Mouse (Mus musculus) lung, embryonic 16.5 days (tissue): ENCODE measurements around the gene Mfsd11. TPM values are rescaled to one million over a fixed set of nuclear protein-coding genes. Genes with fewer than 3 reads are reported as not detected.
"Not testable (repeated sequence)": the region's sequence is repeated elsewhere in the genome, so short reads cannot be mapped to it uniquely, and the experiment has no call there.

Source experiments
- ATAC-seq: fragments of 200-750 bp; cut with Nextera tagmentation; 2 replicates; pipeline ENCODE4 v1.8.0; 2017; ENCODE audit warnings: low read depth, mild to moderate bottlenecking, moderate library complexity
- H3K27ac ChIP-seq: fragments of 300-500 bp; sonication (generic); 2 replicates; pipeline ENCODE4 v1.5.1; 2014; ENCODE audit warnings: mild to moderate bottlenecking, control low read depth, low read length
- H3K27me3 ChIP-seq: fragments of 300-500 bp; sonication (generic); 2 replicates; pipeline ENCODE4 v1.6.1; 2014; ENCODE audit warnings: low read depth, low read length, mixed read lengths; ENCODE audit not compliant: control insufficient read depth, insufficient read depth
- H3K36me3 ChIP-seq: fragments of 300-500 bp; sonication (generic); 2 replicates; pipeline ENCODE4 v1.6.1; 2014; ENCODE audit warnings: low read length; ENCODE audit not compliant: control insufficient read depth, insufficient read depth
- H3K4me1 ChIP-seq: fragments of 300-500 bp; sonication (generic); replicated peaks from 2 replicates; pipeline ENCODE4 v1.6.1; 2014; ENCODE audit warnings: low read length, mixed read lengths; ENCODE audit not compliant: control insufficient read depth, insufficient read depth
- H3K4me2 ChIP-seq: fragments of 300-500 bp; sonication (generic); 2 replicates; pipeline ENCODE4 v1.6.1; 2014; ENCODE audit warnings: low read depth, low read length, control low read depth
- H3K4me3 ChIP-seq: fragments of 300-500 bp; sonication (generic); 2 replicates; pipeline ENCODE4 v1.5.1; 2014; ENCODE audit warnings: mild to moderate bottlenecking, low read length, control low read depth
- H3K9ac ChIP-seq: fragments of 300-500 bp; sonication (generic); 2 replicates; pipeline ENCODE4 v1.6.1; 2014; ENCODE audit warnings: low read length, control low read depth
- H3K9me3 ChIP-seq: fragments of 300-500 bp; sonication (generic); 2 replicates; pipeline ENCODE4 v1.6.1; 2016; ENCODE audit warnings: low read length; ENCODE audit not compliant: control insufficient read depth
- WGBS: fragments of 180-500 bp; shearing (Covaris S2); extraction: QIAGEN DNeasy Blood & Tissue Kit; methylation state at CpG from one replicate; pipeline ENCODE4 v1.1.7; 2014; 5-methylcytosine and 5-hydroxymethylcytosine counted together
- polyA plus RNA-seq: library from polyadenylated mRNA; unstranded; fragments of >200 nt; fragmentation: Nextera tagmentation; extraction: Ambion mirVana; gene quantifications from 2 replicates; pipeline ENCODE4 v1.2.1, GENCODE M21; 2015

The Mfsd11 gene
- polyA plus RNA-seq, 1 experiment from 2014 or later = 36.6 TPM

GRCm38 (mm10) chr11:116818722-116819121 lies 33.5 kb upstream of the Mfsd11 start:
- Histone ChIP-seq H3K27me3 (no peaks in the 10 kb centered on the region), H3K4me1 (peaks cover 44% of the 10 kb centered on the region), H3K9me3 (no peaks in the 10 kb centered on the region), H3K36me3 (no peaks in the 10 kb centered on the region), H3K4me3 (no peak overlapping the region), H3K4me2 (no peak overlapping the region), H3K9ac (no peak overlapping the region), H3K27ac (no peak overlapping the region)
- ATAC-seq = no peak
- WGBS = 41% methylated on average over 8 of the region's 8 CpGs

- 79% methylated on average over 5 of the region's 5 CpGs for WGBS
- Histone ChIP-seq H3K27me3 (no peaks in the 10 kb centered on the region), H3K9me3 (no peaks in the 10 kb centered on the region), H3K4me3 (no peak overlapping the region), H3K36me3 (no peaks in the 10 kb centered on the region), H3K4me2 (no peak overlapping the region), H3K27ac (peak overlapping the region; percentile 59; the same call in 1 of the 2 replicates), H3K4me1 (peaks cover 30% of the 10 kb centered on the region), H3K9ac (no peak overlapping the region)
- ATAC-seq = no peak
Measured at GRCm38 (mm10) chr11:116819932-116820593, 32.2 kb upstream of the Mfsd11 start.

DNA sequence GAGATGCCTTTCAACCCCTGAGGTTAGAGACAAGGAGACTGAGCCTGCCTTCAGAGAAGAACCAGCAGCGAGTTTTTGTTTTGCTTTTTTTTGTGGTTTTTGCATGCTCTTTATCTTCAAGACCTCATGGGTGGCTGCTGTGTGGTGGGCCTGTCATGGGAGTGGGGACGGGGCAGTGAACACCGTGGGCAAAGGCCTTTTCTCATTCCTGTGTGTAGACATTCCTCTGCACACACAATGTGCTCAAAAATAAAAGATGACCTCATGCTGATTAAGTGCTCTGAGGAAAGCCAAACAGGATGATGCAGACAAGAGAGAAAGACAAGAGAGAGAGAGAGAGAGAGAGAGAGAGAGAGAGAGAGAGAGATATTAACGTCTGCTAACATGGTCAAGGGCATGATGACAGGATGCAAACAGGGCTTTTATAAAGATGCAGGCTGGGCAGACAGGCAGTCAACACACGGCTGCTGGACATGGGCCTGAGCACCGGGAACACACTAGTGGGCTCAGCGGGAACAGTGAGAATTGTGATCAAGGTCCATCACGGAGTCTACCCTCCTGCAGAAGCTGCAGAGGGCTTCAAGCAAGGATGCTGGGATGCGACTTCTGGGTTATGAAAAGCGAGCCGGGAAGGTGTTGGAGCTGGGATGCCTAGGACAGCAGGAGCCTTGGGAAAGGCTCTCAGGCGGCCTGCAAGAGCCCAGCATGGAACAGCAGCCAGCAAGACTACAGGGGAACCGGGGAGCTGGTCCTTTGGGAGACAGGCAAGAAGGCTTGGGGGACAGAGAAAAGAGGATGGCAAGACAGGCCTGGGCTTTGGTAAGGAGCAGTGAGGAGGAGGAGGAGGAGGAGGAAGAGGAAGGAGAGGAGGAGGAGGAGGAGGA lies 30.9 kb upstream of the Mfsd11 start:
- peak overlapping the region; percentile 47 for H3K9ac ChIP-seq
- 55% methylated on average over 13 of the region's 13 CpGs for WGBS

GRCm38 (mm10) chr11:116822215-116822614 lies 30.0 kb upstream of the Mfsd11 start:
- Histone ChIP-seq H3K27ac (0 out of 2 replicates have a peak overlapping the region, but pooled peaks have one; percentile 30), H3K4me1 (peaks cover 38% of the 10 kb centered on the region), H3K4me3 (no peak overlapping the region), H3K9ac (no peak overlapping the region), H3K4me2 (no peak overlapping the region), H3K36me3 (no peaks in the 10 kb centered on the region), H3K9me3 (no peaks in the 10 kb centered on the region), H3K27me3 (no peaks in the 10 kb centered on the region)
- ATAC-seq = no peak
- WGBS = 50% methylated on average over 10 of the region's 10 CpGs

More for the DNA sequence above, 30.9 kb upstream of the Mfsd11 start:
- Histone ChIP-seq H3K9me3 (no peaks in the 10 kb centered on the region), H3K27me3 (no peaks in the 10 kb centered on the region), H3K4me3 (no peak overlapping the region), H3K27ac (peak overlapping the region; percentile 66), H3K36me3 (no peaks in the 10 kb centered on the region), H3K4me2 (no peak overlapping the region), H3K4me1 (peaks cover 29% of the 10 kb centered on the region)
- peak; percentile 57 for ATAC-seq

DNA sequence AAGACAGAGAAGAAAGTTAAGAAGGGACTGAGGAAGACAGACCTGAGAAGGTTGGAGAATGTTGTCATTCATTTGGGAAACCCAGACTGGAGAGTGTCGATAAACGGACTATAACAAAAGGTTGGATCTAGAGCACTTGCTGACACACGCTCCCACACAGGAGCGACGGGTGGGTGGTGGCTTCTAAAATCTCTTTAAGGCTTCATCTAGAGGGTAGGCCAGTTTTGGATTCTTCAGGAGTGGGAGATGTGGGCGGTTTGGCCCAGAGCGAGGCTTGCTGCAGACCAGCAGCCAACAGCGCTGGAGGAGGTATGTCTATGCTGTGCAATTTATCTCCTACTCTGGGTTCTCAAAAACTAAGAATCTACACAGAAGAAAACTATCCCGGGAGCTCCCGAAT lies 29.6 kb upstream of the Mfsd11 start:
- Histone ChIP-seq H3K4me2 (no peak overlapping the region), H3K9ac (no peak overlapping the region), H3K27ac (0 out of 2 replicates have a peak overlapping the region, but pooled peaks have one; percentile 30), H3K9me3 (no peaks in the 10 kb centered on the region), H3K27me3 (no peaks in the 10 kb centered on the region), H3K4me1 (peaks cover 41% of the 10 kb centered on the region), H3K36me3 (no peaks in the 10 kb centered on the region), H3K4me3 (no peak overlapping the region)
- ATAC-seq = no peak
- 81% methylated on average over 10 of the region's 10 CpGs for WGBS

DNA sequence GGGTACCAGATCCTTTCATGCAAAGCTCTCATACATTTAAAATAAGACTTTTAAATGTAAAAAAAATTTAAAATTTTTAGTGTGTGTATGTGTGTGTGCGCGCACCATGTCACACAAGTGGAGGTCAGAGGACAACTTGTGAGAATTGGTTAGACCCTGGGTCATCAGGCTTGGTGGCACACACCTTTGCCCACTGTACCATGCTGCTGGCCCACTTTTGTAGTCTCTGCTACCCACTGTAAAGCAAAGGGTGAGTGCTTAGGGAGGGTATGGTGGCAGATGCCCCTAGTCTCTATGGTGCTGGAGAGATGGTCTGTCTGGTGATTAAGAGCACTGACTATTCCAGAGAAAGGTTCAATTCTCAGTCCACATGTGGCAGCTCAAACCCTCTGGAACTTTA lies 29.0 kb upstream of the Mfsd11 start:
- H3K36me3 ChIP-seq = no peaks in the 10 kb centered on the region
- no peak overlapping the region for H3K9ac ChIP-seq
- no peak for ATAC-seq
- H3K27ac ChIP-seq = no peak overlapping the region
- no peak overlapping the region for H3K4me3 ChIP-seq
- no peaks in the 10 kb centered on the region for H3K9me3 ChIP-seq
- peaks cover 44% of the 10 kb centered on the region for H3K4me1 ChIP-seq
- H3K27me3 ChIP-seq = no peaks in the 10 kb centered on the region
- H3K4me2 ChIP-seq = no peak overlapping the region
- WGBS = 96% methylated on average over 2 of the region's 2 CpGs

- H3K27ac ChIP-seq, H3K9me3 ChIP-seq, H3K27me3 ChIP-seq, ATAC-seq, H3K36me3 ChIP-seq, H3K9ac ChIP-seq, H3K4me2 ChIP-seq, H3K4me3 ChIP-seq: not testable (repeated sequence)
- WGBS = 94% methylated on average over 10 of the region's 10 CpGs
- H3K4me1 ChIP-seq = peaks cover 44% of the 10 kb centered on the region
Measured at GRCm38 (mm10) chr11:116823885-116824284, 28.4 kb upstream of the Mfsd11 start.

- Histone ChIP-seq H3K9me3 (no peaks in the 10 kb centered on the region), H3K4me2 (no peak overlapping the region), H3K4me3 (no peak overlapping the region), H3K27ac (0 out of 2 replicates have a peak overlapping the region, but pooled peaks have one; percentile 1), H3K27me3 (no peaks in the 10 kb centered on the region), H3K4me1 (peaks cover 40% of the 10 kb centered on the region), H3K36me3 (no peaks in the 10 kb centered on the region), H3K9ac (no peak overlapping the region)
- no peak for ATAC-seq
- WGBS = 79% methylated on average over 3 of the region's 5 CpGs
Measured at GRCm38 (mm10) chr11:116825230-116825629, 27.0 kb upstream of the Mfsd11 start.
